Mouse (Mus musculus): Measurements from ENCODE around the gene Mrps7. TPM values are rescaled to one million over a fixed set of nuclear protein-coding genes. Genes with fewer than 3 reads are reported as not detected.
A peak's percentile ranks its signal among the peaks of the same experiment; 100 is the strongest.

Gene Mrps7
- total RNA-seq, 2 experiments from 2014 or later = 29.8 to 30.2 TPM

GRCm38 (mm10) chr11:115627705-115628464 is 24.2 kb downstream of the Mrps7 start, which contains the start of gene Slc25a19:
Slc25a19 (minus strand) TSS chr11:115628295.
- ATAC-seq (ENCODE audit: poor library complexity, severe bottlenecking) = peak; percentile 92

GRCm38 (mm10) chr11:115628465-115629101 is 24.9 kb downstream of the Mrps7 start:
- ATAC-seq (ENCODE audit: poor library complexity, severe bottlenecking) = no peak

GRCm38 (mm10) chr11:115629734-115630531 is 26.2 kb downstream of the Mrps7 start:
- ATAC-seq (ENCODE audit: poor library complexity, severe bottlenecking) = no peak

- ATAC-seq (ENCODE audit: poor library complexity, severe bottlenecking) = peak; percentile 68
These were observed 27.1 kb downstream of the Mrps7 start for GRCm38 (mm10) chr11:115630532-115631504.

GRCm38 (mm10) chr11:115631505-115631890 is 27.8 kb downstream of the Mrps7 start:
- ATAC-seq (ENCODE audit: poor library complexity, severe bottlenecking) = no peak

- ATAC-seq (ENCODE audit: poor library complexity, severe bottlenecking) = no peak
These were observed 28.5 kb downstream of the Mrps7 start for GRCm38 (mm10) chr11:115632247-115632646.

- ATAC-seq (ENCODE audit: poor library complexity, severe bottlenecking) = no peak
These were observed 29.1 kb downstream of the Mrps7 start for GRCm38 (mm10) chr11:115632862-115633261.

GRCm38 (mm10) chr11:115634109-115634508 is 30.4 kb downstream of the Mrps7 start:
- ATAC-seq (ENCODE audit: poor library complexity, severe bottlenecking) = no peak

GRCm38 (mm10) chr11:115635041-115635440 is 31.3 kb downstream of the Mrps7 start:
- no peak for ATAC-seq (ENCODE audit: poor library complexity, severe bottlenecking)

GRCm38 (mm10) chr11:115635484-115635883 is 31.8 kb downstream of the Mrps7 start:
- ATAC-seq (ENCODE audit: poor library complexity, severe bottlenecking) = no peak

GRCm38 (mm10) chr11:115636960-115637359 is 33.2 kb downstream of the Mrps7 start:
- ATAC-seq (ENCODE audit: poor library complexity, severe bottlenecking) = no peak

- ATAC-seq (ENCODE audit: poor library complexity, severe bottlenecking) = peak; percentile 53
These were observed 35.0 kb downstream of the Mrps7 start for GRCm38 (mm10) chr11:115638498-115639409.

- no peak for ATAC-seq (ENCODE audit: poor library complexity, severe bottlenecking)
These were observed 35.8 kb downstream of the Mrps7 start for GRCm38 (mm10) chr11:115639540-115639939.

- ATAC-seq (ENCODE audit: poor library complexity, severe bottlenecking) = no peak
These were observed 36.6 kb downstream of the Mrps7 start for GRCm38 (mm10) chr11:115640311-115640828.

GRCm38 (mm10) chr11:115640978-115641663 is 37.4 kb downstream of the Mrps7 start:
- peak; percentile 48 for ATAC-seq (ENCODE audit: poor library complexity, severe bottlenecking)

GRCm38 (mm10) chr11:115641664-115642036 is 37.9 kb downstream of the Mrps7 start:
- no peak for ATAC-seq (ENCODE audit: poor library complexity, severe bottlenecking)

- ATAC-seq (ENCODE audit: poor library complexity, severe bottlenecking) = no peak
These were observed 39.0 kb downstream of the Mrps7 start for GRCm38 (mm10) chr11:115642705-115643104.

- ATAC-seq (ENCODE audit: poor library complexity, severe bottlenecking) = 0 out of 2 replicates have a peak, but pooled peaks have one; percentile 32
These were observed 39.5 kb downstream of the Mrps7 start for GRCm38 (mm10) chr11:115643265-115643664.
